Mouse (Mus musculus) B cell, adult (primary cell): ENCODE measurements around the gene Usp50. TPM values are rescaled to one million over a fixed set of nuclear protein-coding genes. Genes with fewer than 3 reads are reported as not detected.

ENCODE experiments used
- total RNA-seq: library from RNA; stranded (reverse); gene quantifications from 4 replicates; pipeline ENCODE4 v1.2.4, GENCODE M21; 2023; ENCODE audit not compliant: inconsistent age

Usp50 gene
- total RNA-seq, result 0.75 TPM in 1 of 4 replicates, not detected in the others

GRCm38 (mm10) chr2:126783370-126783769 is at the start of gene Usp50:
Usp50 (minus strand) TSS chr2:126783470.

GRCm38 (mm10) chr2:126706759-126707437 is 76.4 kb downstream of the Usp50 start, which contains the start of gene Usp8:
Usp8 (plus strand) TSS chr2:126707328.

GRCm38 (mm10) chr2:126676122-126676515 is 107.2 kb downstream of the Usp50 start, which contains the start of gene Gabpb1:
Gabpb1 (minus strand) TSS chr2:126676337.

Other genes starting within 250 kb of the Usp50 start
- not detected in 4 replicates for gene Slc27a2, start 231.1 kb downstream of the Usp50 start, total RNA-seq
- gene Hdc, start 164.2 kb downstream of the Usp50 start, total RNA-seq, result 0.32 to 0.72 TPM (median 0.55 TPM) in 4 replicates
- 38.9 to 43.1 TPM (median 41.6 TPM) in 4 replicates for gene Gabpb1, start 107.1 kb downstream of the Usp50 start, total RNA-seq
- 50.9 to 53.5 TPM (median 52.1 TPM) in 4 replicates for gene Usp8, start 76.1 kb downstream of the Usp50 start, total RNA-seq
- 64.0 to 87.1 TPM (median 78.2 TPM) in 4 replicates for gene Trpm7, start 92.8 kb upstream of the Usp50 start, total RNA-seq
- 54.5 to 58.0 TPM (median 55.0 TPM) in 4 replicates for gene Sppl2a, start 149.8 kb upstream of the Usp50 start, total RNA-seq
- 25.3 to 28.3 TPM (median 26.0 TPM) in 4 replicates for gene Ap4e1, start 225.2 kb upstream of the Usp50 start, total RNA-seq